Mouse (Mus musculus) midbrain, embryonic 10.5 days (tissue): ENCODE measurements around the gene Pnmt. TPM values are rescaled to one million over a fixed set of nuclear protein-coding genes. Genes with fewer than 3 reads are reported as not detected.
A peak's percentile ranks its signal among the peaks of the same experiment; 100 is the strongest.

ENCODE experiments used
- DNase-seq: peaks from one replicate; pipeline ENCODE4 v3.0.0-alpha.2; 2017; ENCODE audit warnings: low spot score
- H3K27ac ChIP-seq: fragments of 300-500 bp; sonication (generic); replicated peaks from 2 replicates; pipeline ENCODE4 v1.5.1; 2016; ENCODE audit warnings: mild to moderate bottlenecking
- H3K27me3 ChIP-seq: fragments of 300-500 bp; sonication (generic); 2 replicates; pipeline ENCODE4 v1.6.1; 2016; ENCODE audit warnings: low read depth, mild to moderate bottlenecking; ENCODE audit not compliant: poor library complexity, severe bottlenecking
- H3K36me3 ChIP-seq: fragments of 300-500 bp; sonication (generic); 2 replicates; pipeline ENCODE4 v1.6.1; 2016; ENCODE audit warnings: mild to moderate bottlenecking, moderate library complexity
- H3K4me1 ChIP-seq: fragments of 300-500 bp; sonication (generic); 2 replicates; pipeline ENCODE4 v1.6.1; 2016
- H3K4me3 ChIP-seq: fragments of 300-500 bp; sonication (generic); 2 replicates; pipeline ENCODE4 v1.5.1; 2016; ENCODE audit warnings: mild to moderate bottlenecking, moderate library complexity
- H3K9me3 ChIP-seq: fragments of 300-500 bp; sonication (generic); replicated peaks from 2 replicates; pipeline ENCODE4 v1.6.1; 2016; ENCODE audit warnings: mild to moderate bottlenecking
- WGBS: fragments of 180-500 bp; shearing (Covaris S2); methylation state at CpG from one replicate; pipeline ENCODE4 v1.1.7; 2016; 5-methylcytosine and 5-hydroxymethylcytosine counted together
- polyA plus RNA-seq: library from polyadenylated mRNA; unstranded; fragments of >200 nt; fragmentation: Nextera tagmentation; extraction: Ambion mirVana; gene quantifications from 2 replicates; pipeline ENCODE4 v1.2.1, GENCODE M21; 2016

Pnmt gene
- polyA plus RNA-seq, 1 experiment from 2014 or later: not detected

DNA sequence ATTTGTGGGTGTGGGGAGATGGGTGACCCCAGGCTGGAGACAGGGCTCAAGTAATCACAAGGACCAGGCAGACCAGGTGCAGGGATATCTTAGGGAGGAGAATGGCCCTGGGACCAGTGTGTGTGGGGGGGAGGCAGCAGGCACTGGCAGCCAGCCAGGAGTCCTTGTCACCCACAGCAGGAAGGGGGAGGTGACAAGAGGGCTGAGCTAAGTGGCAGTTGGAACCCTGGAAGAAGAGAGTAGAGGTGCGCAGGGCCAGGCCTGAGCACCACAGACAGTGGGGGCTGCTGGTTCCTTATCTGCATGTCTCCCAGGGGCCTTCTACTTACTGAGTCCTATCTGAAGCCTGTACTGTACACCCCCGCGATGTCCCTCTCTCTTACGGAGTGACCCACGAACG lies 7.1 kb downstream of the Pnmt start:
- H3K4me3 ChIP-seq: no peak overlapping the region
- H3K27ac ChIP-seq: no peak overlapping the region
- 77% methylated on average over 6 of the region's 6 CpGs for WGBS
- H3K27me3 ChIP-seq: peaks cover 45% of the 10 kb centered on the region
- DNase-seq: no peak
- no peaks in the 10 kb centered on the region for H3K36me3 ChIP-seq
- no peaks in the 10 kb centered on the region for H3K9me3 ChIP-seq
- peaks cover 34% of the 10 kb centered on the region for H3K4me1 ChIP-seq

DNA sequence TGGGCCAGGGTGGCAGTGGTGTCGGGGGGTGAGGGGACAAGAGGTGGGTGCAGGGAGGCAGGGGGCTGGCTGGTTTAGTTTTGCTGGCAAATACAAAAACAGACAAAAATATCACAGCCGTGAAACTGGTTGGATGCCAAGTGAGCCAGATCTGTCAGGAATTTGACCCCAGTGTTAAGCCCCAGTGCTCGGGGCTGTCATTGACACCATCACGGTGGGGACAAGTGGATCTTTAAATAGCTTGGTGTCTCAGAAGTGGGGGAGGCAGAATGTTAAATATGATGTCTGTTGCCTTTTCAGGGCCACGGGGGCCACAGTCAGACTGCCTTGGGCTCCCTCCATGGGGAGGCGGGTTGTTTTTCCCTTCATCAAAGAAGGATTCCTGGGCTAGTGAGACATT lies 8.1 kb downstream of the Pnmt start:
- WGBS: 68% methylated on average over 6 of the region's 6 CpGs
- Histone ChIP-seq H3K27ac (no peak overlapping the region), H3K4me3 (no peak overlapping the region), H3K27me3 (peaks cover 36% of the 10 kb centered on the region), H3K9me3 (no peaks in the 10 kb centered on the region), H3K4me1 (peaks cover 24% of the 10 kb centered on the region), H3K36me3 (no peaks in the 10 kb centered on the region)
- DNase-seq: no peak

DNA sequence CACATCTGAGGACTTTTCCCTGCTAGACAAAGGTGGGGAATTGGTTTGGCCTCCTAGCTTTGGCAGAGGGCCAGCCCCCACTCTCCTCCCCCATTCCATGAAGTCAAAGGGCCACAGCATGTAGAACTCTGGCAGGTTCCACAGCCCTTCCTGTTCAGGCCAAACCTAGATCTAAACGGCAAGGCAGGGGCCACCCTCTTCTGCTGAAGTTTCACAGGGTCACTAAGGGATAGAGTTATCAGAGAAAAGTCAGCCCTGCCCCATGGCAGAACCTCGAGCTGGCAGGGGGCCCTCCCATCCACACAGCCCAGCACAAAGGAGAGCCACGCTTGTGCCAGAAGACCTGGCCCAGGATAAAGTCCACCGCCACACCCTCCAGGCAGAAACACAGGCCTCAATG lies 8.8 kb downstream of the Pnmt start:
- peaks cover 28% of the 10 kb centered on the region for H3K27me3 ChIP-seq
- WGBS: 61% methylated on average over 4 of the region's 4 CpGs
- H3K4me3 ChIP-seq: no peak overlapping the region
- no peak overlapping the region for H3K27ac ChIP-seq
- DNase-seq: no peak
- no peaks in the 10 kb centered on the region for H3K9me3 ChIP-seq
- no peaks in the 10 kb centered on the region for H3K36me3 ChIP-seq
- peaks cover 27% of the 10 kb centered on the region for H3K4me1 ChIP-seq

DNA sequence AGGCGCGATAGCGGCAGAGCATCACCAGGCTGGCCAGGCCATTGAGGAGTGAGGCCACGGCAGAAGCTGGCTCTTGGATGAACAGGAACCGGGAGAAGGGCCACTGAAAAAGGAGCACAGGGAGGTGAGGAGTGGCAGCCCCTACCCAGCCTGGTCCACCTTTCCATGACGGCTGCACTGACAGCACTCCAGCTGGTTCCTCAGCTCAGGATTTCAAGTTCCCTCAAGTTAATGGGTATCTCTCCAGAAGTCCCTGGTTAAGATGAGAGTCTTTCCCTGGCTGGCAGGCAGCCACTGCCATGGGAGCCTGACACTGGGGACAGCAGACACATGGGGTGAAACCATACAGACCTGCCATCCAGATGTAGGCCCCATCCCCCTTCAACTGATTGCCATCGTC lies 11.7 kb downstream of the Pnmt start:
- Histone ChIP-seq H3K27me3 (no peaks in the 10 kb centered on the region), H3K27ac (no peak overlapping the region), H3K4me3 (no peak overlapping the region), H3K9me3 (no peaks in the 10 kb centered on the region), H3K4me1 (peaks cover 22% of the 10 kb centered on the region), H3K36me3 (no peaks in the 10 kb centered on the region)
- WGBS: 92% methylated on average over 7 of the region's 7 CpGs
- no peak for DNase-seq

DNA sequence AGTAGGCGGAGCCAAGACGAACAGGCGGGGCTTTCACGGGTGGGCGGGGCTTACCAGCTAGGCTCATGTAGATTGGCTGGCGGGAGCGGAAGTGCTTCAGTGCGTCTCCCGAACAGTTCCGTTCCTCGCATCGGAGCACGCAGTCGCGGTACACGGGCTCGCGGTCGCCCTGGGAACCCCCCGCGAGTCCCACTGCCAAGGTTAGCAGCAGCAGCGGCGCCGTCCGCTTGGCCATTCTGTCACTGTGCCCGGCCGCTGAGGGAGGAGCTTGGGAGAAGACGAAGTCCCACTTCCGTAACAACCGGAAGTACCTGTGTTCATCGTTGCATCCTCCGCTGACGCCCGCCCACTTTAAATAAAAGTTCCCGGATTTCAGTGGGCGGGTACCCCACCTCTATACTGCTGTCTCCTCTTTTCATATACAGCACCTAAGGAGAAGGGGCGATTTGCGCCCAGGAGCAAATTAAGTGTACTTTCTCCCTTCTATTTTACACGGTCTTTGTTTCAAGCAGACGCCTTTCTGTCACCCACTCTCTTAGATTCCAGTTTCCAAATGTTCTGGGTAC lies 14.0 kb downstream of the Pnmt start, which contains the start of gene Pgap3:
Gene Pgap3, minus strand, starts transcription at position 330 of the 566 bp plus-strand sequence.
- DNase-seq: peak; percentile 91
- Histone ChIP-seq H3K4me1 (peaks cover 13% of the 10 kb centered on the region), H3K9me3 (no peaks in the 10 kb centered on the region), H3K27ac (peak within 1 kb of the TSS; percentile 94), H3K4me3 (peak within 1 kb of the TSS; percentile 64), H3K27me3 (no peaks in the 10 kb centered on the region), H3K36me3 (no peaks in the 10 kb centered on the region)
- WGBS: under 1% methylated on average over 40 of the region's 40 CpGs

DNA sequence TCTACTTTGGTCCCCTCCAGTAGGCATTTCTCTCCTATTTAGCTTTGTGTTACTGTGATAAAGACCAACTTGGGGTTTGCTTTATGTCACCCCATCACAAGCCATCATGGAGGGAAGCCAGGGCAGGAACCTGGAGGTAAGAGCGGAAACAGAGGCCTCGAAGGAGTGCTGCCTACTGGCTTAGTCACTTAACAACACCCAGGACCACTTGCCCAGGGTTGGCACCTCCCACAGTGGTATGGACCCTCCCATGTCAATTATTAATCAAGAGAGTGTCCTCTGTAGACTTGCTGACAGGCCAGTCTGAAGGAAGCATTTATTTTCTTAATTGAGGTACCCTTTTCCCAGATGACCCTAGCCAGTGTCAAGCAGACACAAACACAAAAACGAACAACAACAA lies 14.6 kb downstream of the Pnmt start:
- Histone ChIP-seq H3K27me3 (no peaks in the 10 kb centered on the region), H3K9me3 (no peaks in the 10 kb centered on the region), H3K36me3 (no peaks in the 10 kb centered on the region), H3K4me1 (peaks cover 13% of the 10 kb centered on the region), H3K27ac (peak overlapping the region; percentile 94), H3K4me3 (peak overlapping the region; percentile 64)
- 58% methylated on average over 3 of the region's 3 CpGs for WGBS
- no peak for DNase-seq

DNA sequence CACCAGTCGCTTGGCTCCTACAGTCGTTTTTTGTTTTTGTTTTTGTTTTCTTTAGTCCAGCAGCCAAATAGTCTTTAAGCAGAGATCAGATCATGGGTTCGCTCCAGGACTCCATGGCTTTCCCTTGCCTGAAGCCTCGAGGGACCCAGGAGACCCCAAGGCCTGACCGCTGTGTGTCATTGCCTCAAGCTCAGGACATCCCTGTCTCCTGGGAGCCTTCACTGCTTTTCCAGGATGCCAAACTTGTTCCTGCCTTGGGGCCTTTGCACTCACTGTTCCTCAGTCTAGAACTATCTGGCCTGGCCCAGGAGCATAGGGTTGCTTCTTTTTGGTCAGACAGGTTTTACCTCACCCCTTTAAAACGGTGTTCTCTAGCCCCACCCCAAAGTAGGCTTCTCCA lies 20.4 kb downstream of the Pnmt start:
- H3K4me3 ChIP-seq: no peak overlapping the region
- no peaks in the 10 kb centered on the region for H3K9me3 ChIP-seq
- H3K36me3 ChIP-seq: no peaks in the 10 kb centered on the region
- H3K27me3 ChIP-seq: peaks cover 26% of the 10 kb centered on the region
- peaks cover 19% of the 10 kb centered on the region for H3K4me1 ChIP-seq
- 76% methylated on average over 6 of the region's 6 CpGs for WGBS
- no peak overlapping the region for H3K27ac ChIP-seq
- DNase-seq: no peak

DNA sequence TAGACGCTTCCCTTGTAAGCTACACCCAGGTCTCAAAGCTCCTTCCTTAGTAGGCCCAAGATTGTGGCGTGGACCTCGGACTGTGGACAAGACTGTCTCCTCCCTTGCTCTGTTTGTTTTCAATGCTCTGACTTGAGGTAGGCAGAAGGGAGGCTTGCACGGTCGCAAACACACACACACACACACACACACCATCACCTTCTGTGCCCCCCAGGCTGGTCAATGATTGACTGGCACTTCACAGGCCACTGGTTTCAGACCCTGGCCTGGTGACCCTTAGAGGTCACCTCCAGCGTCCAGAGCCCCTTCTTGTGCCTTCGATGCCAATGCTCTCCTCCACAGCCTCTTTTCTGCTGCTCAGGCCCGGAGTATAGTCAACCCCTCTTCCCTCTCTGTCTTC lies 22.6 kb downstream of the Pnmt start:
- WGBS: 49% methylated on average over 8 of the region's 8 CpGs
- H3K9me3 ChIP-seq: no peaks in the 10 kb centered on the region
- peaks cover 40% of the 10 kb centered on the region for H3K4me1 ChIP-seq
- no peak for DNase-seq
- H3K4me3 ChIP-seq: peak overlapping the region; percentile 30
- no peaks in the 10 kb centered on the region for H3K36me3 ChIP-seq
- H3K27me3 ChIP-seq: peaks cover 48% of the 10 kb centered on the region
- H3K27ac ChIP-seq: peak overlapping the region; percentile 78

DNA sequence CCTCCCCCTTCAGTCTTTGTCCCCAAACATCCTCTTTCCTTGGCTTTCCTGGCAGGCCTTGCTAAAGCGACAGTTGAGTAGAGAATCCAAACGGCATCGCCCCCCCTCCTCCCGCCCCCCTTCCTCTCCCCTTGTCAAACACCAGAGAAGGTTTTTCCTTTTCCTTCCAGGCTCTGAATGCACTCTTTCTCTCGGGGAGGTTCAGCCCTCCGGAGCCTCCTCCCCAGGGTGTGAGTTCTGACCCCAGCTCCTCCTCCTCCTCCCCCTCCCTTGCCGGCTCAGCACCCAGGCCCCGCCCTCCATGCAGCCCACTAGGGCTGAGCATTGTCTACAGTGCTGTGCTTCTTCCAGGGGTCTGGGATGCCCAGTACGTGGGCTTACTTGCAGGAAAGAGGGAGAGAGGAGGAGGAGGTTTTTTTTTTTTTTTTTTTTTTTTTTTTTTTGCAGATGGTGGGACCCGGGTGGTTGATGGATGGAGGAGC lies 23.1 kb downstream of the Pnmt start:
- H3K4me3 ChIP-seq: peak overlapping the region; percentile 30
- peak overlapping the region; percentile 78 for H3K27ac ChIP-seq
- no peaks in the 10 kb centered on the region for H3K9me3 ChIP-seq
- H3K4me1 ChIP-seq: peaks cover 45% of the 10 kb centered on the region
- 2% methylated on average over 10 of the region's 10 CpGs for WGBS
- peak; percentile 62 for DNase-seq
- no peaks in the 10 kb centered on the region for H3K36me3 ChIP-seq
- H3K27me3 ChIP-seq: peaks cover 53% of the 10 kb centered on the region

DNA sequence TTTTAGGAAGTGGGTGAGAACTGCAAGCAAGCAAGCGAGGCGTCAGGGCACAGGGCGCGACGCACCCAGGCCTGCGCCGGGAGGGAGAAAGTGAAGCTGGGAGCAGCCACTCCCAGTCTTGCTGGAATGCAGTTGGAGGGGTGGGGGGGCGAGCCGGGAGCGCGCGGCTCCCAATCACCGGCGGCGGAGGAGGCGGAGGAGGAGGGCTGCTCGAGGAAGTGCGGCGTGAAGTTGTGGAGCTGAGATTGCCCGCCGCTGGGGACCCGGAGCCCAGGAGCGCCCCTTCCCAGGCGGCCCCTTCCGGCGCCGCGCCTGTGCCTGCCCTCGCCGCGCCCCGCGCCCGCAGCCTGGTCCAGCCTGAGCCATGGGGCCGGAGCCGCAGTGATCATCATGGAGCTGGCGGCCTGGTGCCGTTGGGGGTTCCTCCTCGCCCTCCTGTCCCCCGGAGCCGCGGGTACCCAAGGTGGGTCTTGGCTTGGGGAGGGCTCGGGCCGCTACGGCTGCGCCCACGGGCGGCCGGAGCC lies 26.1 kb downstream of the Pnmt start, which contains the start of gene Erbb2:
Gene Erbb2, plus strand, starts transcription at position 198 of the 524 bp plus-strand sequence.
- Histone ChIP-seq H3K4me1 (peaks cover 54% of the 10 kb centered on the region), H3K4me3 (peak within 1 kb of the TSS; percentile 96), H3K27me3 (peaks cover 64% of the 10 kb centered on the region), H3K9me3 (no peaks in the 10 kb centered on the region), H3K36me3 (no peaks in the 10 kb centered on the region), H3K27ac (peak within 1 kb of the TSS; percentile 92)
- peak; percentile 85 for DNase-seq
- WGBS: under 1% methylated on average over 48 of the region's 49 CpGs

DNA sequence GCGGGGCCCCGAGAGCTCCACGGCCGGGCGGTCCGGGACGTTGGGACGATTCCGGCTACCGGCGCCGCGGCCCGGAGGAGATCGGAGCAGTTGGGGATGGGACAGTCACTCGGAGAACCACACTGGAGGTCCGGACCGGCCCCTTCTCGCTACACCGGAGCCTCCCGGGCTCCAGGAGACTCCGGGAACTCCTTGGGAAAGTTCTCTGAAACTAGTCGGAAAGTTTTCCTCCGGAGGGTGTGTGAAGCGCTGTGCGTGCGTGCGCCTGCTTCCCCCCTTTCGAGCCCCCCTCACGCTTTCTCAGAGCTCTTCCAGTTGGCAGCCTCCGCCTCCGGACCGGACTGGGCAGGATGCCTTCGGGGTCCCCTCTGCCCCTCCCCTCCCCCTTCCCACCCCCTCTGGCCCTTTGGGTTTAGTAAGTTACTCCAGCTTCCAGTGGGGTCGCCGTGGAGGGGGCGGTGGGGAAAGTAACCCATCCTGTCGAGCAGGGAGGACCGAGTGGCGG lies 26.6 kb downstream of the Pnmt start:
- WGBS: under 1% methylated on average over 40 of the region's 40 CpGs

DNA sequence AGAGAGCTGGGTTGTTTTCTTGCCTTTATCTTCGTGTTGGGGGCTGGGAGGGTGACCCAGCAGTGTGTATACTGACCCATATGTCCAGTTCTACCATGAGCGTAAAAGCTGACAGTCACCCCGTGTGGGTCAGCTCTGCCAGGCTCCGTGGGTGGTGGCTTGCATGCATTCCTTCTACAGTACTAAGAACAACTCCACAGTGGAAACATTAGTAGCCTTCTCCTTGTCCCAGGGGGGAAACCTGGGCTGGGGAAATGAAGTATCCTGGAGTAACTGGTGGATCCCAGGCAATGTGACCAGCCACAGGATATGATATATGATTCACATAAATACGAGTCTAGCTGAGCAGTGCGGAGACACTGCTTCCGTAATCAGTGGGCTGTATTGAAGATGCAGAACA lies 27.5 kb downstream of the Pnmt start:
- H3K36me3 ChIP-seq: no peaks in the 10 kb centered on the region
- peaks cover 64% of the 10 kb centered on the region for H3K27me3 ChIP-seq
- H3K27ac ChIP-seq: peak overlapping the region; percentile 92
- DNase-seq: no peak
- H3K4me3 ChIP-seq: peak overlapping the region; percentile 96
- 36% methylated on average over 7 of the region's 7 CpGs for WGBS
- peaks cover 56% of the 10 kb centered on the region for H3K4me1 ChIP-seq
- H3K9me3 ChIP-seq: no peaks in the 10 kb centered on the region

More for the DNA sequence above, 26.6 kb downstream of the Pnmt start:
- Histone ChIP-seq H3K36me3 (no peaks in the 10 kb centered on the region), H3K27me3 (peaks cover 64% of the 10 kb centered on the region), H3K27ac (peak overlapping the region; percentile 92), H3K4me1 (peaks cover 54% of the 10 kb centered on the region), H3K4me3 (peak overlapping the region; percentile 96), H3K9me3 (no peaks in the 10 kb centered on the region)
- peak; percentile 72 for DNase-seq

DNA sequence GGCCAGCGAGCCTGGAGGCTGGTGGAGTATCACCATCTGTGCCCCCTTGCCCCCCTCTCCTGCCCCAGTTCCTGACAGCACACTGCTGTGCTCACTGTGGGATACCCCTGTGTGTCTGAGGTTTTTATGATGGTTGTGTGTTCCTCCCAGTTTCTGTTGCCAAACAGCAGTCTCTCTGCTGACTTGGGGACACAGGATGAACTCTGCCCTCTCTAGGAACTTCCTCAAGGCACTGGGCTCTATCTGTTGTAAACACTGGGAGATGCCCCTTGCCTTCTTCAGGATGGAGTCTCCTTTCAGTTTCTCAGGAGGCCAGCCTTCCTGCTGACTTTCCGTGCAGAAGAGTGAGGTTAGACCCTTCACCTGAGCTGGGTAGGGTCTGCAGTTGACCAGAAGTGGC lies 27.9 kb downstream of the Pnmt start:
- Histone ChIP-seq H3K27me3 (peaks cover 62% of the 10 kb centered on the region), H3K4me3 (peak overlapping the region; percentile 96), H3K4me1 (peaks cover 52% of the 10 kb centered on the region), H3K9me3 (no peaks in the 10 kb centered on the region), H3K36me3 (no peaks in the 10 kb centered on the region), H3K27ac (no peak overlapping the region)
- 27% methylated on average over 2 of the region's 2 CpGs for WGBS
- no peak for DNase-seq
